Mouse (Mus musculus) layer of hippocampus, adult 9-10 months (tissue): ENCODE measurements around the gene Bmpr1a.
"Not testable (repeated sequence)": the region's sequence is repeated elsewhere in the genome, so short reads cannot be mapped to it uniquely, and the experiment has no call there.

Experiments
- DNase-seq: peaks from one replicate; pipeline ENCODE4 v3.0.0; 2022; ENCODE audit warnings: low spot score

Bmpr1a gene

DNA sequence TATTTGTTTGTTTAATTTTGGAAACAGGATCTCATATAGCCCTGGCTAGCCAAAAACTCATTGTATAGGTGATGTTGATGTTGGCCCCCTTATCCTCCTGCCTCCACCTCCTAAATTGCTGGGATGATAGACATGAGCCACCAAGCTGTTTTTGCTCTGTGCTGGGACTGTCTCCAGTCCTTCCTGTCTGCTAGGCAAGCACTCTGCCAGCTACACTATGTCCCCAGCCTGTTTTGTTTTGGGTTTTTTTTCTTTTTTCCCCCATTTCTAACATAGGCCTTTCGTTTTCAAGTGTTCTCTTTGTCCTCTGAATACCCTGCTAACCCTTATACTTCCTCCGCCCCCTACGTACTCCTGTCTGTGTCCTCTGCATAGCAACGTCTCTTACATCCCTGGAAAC lies 109.8 kb downstream of the Bmpr1a start:
- no peak for DNase-seq

DNA sequence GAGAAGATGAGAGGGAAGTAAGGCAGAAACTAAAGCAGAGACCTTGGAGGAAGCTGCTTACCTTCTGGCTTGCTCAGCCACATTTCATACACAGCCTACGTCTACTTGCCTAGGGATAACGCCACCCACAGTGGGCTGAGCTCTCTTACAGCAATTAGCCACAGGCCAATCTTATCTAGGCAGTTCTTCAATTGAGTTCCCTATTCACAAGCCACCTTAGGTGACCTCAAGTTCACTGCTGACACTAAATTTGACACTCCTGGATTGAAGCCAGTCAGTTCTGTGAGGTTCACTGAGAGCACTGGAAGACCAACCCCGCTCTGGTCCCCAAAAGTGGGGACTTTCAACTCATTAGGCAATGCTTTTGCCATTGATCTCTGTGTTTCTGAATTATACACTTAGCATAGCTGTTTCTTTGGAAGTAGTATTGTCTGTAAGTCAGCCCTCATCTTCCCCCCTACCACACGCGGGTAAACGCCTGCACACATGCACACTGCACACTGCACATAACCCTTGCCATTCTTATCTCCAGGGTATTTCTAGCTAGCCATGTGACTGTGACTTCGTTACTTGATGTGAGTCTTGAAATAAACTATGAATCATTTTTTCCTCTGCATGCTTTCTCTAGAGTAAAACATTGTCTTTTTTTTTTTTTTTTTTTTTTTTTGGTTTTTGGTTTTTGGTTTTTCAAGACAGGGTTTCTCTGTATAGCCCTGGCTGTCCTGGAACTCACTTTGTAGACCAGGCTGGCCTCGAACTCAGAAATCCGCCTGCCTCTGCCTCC lies 120.0 kb downstream of the Bmpr1a start:
- DNase-seq = no peak

DNA sequence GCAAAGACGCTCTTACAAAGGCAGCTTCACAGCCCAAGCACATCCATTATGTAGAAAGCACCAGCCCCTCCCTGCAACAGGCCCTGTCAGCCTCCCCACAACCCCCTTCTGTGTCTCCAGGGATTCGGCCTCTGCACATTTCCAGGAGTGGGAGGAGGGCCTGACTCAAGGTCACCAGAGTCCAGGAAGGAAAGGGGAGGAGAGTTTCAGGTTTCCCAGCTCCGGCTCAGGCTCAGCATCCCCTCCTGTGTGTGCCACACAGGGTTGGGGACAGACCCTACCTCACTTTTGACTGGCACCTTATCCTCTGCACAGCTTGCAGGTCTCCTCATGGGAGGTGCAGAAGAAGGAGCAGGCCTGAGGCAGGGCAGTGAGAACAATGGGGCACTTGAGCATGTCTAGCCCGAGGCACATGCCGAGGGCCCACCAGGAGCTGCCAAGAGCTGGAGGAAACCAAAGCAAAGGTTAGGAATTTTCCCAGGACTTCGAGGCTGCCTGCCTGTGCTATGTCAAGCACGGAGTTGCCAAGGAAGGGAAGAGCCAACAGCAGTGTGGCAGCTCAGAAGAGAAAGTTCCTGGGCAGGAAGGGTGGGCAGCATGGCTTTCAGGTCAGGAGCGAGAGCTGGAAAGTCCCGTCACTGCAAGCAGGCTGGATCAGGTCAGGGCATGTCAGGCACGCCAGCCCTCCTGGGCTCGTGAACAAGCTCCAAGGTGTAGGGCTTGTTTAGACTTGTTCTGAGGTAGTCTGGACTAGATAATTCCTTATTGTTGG lies 124.4 kb downstream of the Bmpr1a start:
- no peak for DNase-seq

DNA sequence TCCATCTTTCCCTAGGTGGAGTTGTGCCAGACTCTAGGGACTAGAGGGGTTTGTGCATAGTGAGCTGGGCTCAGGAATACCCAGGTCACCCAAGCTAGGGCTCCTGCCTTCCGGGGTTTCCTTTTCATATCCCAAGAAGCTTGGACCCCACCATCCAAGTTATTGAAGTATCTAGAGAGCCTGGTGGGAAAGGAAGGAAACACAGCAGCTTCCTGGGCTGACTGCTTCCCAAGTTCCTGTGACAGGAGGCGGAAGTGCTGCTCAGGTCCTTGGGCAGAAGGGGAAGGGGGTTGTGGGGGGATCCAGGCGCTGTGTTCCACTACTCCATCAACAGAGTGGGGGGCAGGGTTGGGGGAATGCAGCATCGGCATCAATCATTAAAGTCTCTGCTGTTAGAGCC lies 126.0 kb downstream of the Bmpr1a start:
- DNase-seq = no peak

DNA sequence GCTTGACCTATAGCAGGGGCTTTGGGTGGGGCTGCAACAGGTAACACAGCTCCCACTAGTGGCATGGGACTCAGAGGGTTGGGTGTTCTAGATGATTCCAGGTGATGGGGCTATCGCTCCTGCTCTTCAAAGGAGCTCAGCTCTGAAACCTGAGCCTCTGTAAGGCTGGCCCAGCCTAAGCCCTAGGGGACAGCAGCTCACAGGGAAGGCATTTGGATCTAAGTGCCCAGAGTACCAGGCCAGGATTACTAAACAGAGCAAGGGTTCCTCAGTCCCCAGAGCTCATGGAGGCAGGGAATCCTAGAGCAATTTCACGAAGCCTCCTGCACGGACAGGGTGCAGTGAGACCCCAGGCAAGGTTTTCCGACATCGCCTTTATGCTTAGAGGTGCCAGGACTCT lies 127.2 kb downstream of the Bmpr1a start:
- DNase-seq = no peak

DNA sequence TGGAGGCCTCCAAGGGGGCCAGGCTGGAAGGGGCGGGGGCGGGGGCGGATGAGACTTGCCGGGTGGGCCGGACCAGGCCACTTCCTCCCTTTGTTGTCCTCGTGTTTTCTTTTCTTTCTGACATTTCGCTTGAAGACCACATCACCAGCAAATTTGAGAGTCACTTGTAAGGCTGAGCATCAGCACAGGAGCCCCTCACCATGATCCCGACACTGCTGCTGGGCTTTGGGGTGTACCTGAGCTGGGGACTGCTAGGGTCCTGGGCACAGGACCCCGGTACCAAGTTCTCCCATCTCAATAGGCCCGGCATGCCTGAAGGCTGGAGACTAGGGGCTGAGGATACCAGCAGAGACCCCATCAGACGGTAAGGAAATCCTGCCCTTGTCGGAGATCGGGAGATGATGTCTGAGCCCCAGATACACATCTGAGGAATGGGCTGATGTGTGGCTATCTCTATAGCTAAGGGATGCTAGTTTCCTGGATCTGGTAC lies 127.7 kb downstream of the Bmpr1a start, which contains the start of gene Mmrn2:
Mmrn2 (plus strand) TSS at position 51 of the 490 bp plus-strand sequence.
- DNase-seq = no peak

DNA sequence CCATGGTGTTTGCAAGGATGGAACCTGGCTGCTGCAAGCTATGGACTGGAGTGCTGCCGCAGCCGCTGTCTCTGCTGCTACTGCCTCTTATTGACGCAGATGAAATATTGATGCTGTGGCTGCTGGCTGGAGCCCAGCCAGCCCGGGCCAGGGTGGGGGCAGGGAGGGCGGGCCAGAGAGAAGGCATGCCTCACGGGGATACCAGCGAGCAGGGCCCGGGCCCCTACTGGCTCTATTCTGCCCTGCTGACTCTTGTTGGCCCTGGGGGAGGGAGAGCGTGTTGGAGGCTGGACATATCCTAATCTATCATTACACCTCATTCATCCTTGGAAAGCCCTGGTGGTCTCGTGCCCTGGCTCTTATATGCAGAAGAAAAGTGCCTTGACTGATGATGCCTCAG lies 128.6 kb downstream of the Bmpr1a start, which contains the start of gene Sncg:
Sncg (minus strand) TSS at position 213 of the 400 bp plus-strand sequence.
- DNase-seq = no peak

DNA sequence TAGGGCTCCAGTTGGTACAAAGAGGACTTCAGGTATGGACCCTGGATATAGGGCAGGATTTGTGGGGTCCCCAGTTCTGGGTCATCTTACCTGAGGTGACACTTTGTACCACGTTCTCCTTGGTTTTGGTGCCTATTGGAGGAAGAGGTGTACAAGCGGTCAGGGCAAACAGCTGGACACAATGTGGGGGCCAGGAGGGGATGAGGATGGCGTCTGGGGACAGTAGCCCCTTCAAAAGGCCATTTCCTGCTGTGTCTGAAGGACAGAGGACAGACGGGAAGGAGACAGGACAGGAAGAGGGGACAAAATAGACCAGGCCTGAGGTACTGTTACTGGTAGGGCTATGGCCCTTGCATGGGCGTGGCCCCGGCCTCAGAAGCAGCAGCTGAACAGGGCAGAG lies 129.6 kb downstream of the Bmpr1a start:
- DNase-seq = no peak

DNA sequence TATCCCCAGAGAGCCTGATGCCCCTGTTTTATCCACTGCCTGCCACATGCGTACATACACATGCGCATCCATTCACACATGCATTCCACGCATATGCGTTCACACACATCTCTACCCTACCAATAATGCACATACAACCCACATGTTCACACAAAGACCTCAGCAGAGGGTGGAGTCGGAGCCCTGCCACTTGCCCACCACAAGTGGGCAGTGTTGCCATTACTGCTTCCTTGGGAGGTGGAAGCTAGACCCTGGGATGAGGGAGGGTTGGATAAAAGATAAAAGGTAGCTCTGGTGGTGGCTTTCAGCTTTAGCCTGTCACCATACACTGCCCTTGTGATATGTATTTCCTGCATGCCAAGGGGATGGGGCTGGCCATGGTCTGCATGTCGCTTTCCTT lies 130.5 kb downstream of the Bmpr1a start:
- no peak for DNase-seq

DNA sequence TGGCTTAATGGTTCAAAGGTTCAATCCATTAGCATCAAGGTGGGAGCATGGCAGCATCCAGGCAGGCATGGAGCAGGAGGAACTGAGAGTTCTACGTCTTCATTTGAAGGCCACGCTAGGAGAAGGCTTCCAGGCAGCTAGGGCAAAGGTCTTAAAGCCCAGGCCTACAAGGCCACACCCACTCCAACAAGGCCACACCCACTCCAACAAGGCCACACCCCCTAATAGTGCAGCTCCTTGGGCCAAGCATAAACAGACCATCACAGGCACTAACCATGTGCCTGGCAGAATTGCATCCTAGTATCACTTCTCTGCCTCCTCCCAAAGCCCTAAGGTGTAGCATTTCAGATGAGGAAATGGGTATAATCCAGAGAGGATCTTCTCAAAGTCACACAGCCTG lies 131.4 kb downstream of the Bmpr1a start:
- no peak for DNase-seq

DNA sequence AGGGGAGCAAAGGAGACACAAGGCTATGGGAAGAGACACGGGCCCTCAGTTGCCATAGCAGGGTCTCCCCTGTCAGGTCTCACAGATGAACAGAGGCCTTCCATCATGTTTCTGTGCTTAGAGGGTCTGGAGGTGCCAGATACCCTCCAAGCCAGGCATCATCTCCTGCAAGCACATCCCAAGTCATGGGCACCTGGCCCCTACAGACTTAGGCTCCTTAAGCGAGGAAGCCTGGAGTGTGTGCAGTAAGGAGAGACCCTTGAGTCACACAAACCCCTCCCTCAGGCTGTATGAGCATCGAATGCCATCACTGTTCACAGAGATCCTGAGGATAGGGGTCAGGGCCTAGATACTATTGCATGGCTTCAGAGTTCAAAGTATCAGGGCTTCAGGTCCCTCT lies 132.2 kb downstream of the Bmpr1a start:
- DNase-seq = no peak

DNA sequence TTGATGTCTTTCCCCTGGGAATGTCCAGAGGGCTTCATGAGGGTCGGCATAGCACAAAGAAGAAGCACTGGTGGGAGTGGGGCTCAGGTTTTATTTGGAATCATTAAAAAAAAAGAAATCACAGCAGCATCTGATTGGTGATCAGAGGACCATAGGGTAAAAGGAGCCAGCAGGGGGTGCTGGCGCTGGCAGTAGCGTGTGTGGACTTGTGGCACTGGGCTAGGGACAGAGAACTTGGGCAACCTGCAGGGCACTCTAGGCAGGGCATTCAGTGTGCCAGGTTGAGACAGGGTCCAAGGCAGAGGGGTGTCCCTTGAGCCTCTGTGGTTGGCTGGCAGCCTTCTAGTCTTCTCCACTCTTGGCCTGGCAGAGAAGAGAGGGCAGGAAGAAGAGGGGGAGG lies 132.9 kb downstream of the Bmpr1a start:
- no peak for DNase-seq

DNA sequence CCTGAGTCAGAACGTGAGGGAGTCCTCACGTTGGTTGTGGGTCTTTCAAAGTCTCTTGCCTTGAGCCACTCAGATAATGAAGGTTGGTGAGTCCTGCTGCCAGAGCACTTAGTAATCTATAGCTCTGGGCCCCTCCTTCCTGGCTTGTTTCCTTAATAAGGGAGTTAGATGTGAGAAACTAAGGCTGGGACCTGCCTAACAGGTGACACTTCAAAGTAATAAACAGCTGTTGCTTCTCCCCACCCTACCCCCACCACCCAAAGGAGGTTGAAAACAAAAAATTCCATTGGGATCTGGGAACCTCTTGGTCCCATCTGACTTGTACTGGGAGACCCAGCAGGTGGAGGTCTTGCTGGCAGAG lies 138.0 kb downstream of the Bmpr1a start:
- DNase-seq = no peak

DNA sequence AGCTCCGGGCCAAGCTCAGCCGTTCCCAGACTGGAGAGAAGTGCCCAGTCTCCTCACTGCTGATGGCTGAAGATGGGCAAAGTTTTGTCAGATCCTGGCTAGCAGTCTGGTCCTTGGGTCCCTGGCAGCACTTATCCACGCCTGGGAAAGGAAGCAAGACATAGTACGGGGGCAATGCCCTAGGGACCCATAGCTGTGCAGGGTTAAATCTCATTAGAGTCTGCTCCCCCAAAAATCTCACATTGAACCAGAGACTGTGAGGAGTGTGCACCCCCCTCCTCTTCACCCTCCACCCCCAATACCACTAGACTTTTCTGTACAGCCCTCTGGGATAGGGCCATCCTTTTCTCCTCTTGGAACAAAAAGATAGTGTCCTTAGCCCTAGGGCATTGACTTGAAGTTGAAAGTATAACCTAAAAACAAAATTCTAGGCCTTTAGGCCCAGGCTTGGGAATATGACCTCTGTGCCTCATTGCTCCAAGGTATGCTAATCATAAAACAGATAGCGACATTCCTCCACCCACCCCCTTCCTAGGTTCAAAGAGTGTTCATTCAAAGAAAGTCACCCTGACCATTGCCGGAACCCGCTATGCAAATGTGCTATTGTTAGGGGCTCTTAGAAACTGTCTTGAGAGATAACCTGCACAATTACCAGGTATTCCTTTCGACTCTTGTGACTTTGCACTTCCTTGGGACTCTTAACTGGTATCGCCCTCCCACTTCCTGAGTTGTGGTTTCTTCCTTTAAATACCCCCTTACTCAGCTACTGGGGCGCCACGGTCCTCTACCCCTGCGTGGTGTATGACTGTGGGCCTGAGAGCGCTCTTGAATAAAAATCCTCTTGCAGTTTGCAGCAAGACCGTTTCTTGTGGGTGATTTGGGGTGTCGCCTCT lies 138.6 kb downstream of the Bmpr1a start:
- DNase-seq = not testable (repeated sequence)

DNA sequence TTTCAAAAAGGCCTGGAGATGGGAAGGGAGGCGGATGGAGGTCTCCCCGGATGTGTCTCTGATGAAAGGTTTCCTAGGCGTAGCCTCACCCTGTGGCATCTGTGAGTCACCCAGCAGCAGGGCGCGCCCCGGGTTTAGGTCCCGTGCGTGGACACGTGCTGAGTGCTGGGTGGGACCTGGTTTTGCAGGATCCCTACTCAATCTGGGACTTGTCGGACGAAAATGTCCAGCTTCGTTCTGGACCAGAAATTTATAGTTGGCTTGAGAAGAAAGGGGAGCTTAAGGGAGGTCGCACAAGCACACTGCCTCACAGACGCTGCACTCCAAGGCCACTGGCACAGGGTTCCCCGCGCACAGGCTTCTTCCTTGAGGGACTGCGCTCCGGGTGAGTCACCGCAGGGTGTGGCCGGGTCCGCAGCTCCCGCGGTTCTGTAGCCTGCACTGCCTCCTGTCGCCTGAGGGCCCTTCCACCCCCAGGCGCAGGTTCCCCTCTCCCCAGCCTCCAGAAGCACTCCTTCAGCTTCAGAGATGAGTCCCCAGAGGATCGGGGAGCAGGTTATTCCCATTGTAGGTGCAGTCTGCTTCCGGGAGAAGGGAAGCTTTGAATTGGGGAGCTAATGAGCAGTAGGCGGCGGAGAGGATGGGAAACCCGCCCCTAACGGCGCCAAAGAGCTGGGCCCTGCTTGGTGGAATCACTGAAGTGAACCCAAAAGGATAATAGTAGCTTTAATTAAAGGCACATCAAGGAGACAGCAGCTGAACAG lies 139.5 kb downstream of the Bmpr1a start:
- DNase-seq = no peak

DNA sequence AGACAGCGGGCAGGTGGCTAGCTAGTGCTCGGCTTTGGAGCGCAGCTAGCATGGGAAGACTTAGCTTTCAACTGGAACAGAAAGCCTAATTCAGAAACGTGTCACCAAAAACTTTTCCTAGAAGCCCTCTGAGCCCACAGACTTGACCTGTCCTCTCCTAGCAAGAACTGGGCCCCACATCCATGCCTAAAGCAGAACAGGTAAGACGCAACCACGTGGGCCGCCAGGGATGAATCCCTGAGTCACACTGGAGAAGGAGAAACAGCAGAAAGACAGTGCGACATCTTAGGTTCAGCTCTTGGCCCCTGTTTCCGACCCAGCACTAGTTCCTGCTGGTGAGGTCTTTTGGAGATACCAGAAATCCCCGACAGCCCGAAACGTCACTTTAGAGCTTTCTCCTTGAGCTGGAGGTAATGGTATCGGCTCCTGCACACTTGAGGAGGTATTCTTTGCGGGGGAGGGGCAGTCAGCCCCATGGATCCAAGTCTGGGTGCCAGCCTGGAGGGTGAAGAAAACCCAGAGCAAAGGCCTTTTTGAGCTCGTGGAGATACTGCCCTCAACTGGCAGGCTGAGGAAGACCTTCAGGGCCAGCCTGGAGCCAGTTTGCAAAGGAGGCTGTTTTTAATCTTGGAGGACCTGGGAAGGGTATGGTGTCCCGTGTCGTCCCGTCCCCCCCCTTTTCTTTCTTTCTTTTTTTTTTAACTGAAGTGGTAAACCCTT lies 140.3 kb downstream of the Bmpr1a start:
- no peak for DNase-seq

DNA sequence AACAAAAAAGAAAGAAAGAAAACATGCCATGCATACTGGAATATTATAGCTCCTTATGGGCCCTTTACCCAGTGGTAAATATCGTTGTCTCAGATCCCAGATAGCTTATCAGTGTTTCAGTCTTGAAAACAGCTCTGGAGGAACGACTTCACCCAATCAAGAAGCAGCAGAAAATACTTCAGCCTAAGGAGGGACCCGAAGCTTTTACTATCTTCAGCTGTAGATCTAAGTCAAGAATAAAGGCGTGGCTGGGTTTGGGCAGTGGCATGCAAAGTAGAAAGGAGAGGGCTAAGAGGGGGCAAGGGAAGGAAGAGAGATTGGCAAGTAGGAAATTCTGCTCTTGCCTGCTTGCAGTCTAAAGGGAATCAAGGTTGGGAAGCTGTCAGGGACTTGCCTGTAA lies 141.0 kb downstream of the Bmpr1a start:
- DNase-seq = no peak
